Mouse (Mus musculus): ENCODE data around the gene Snap29. TPM values are rescaled to one million over a fixed set of nuclear protein-coding genes. Genes with fewer than 3 reads are reported as not detected.

Snap29 gene
- total RNA-seq, 2 experiments from 2014 or later, result 15.2 to 16.5 TPM

- DNase-seq, result no peak
Measured at GRCm38 (mm10) chr16:17472498-17472897, 66.7 kb downstream of the Snap29 start.

- DNase-seq, result no peak
Measured at GRCm38 (mm10) chr16:17474091-17474490, 68.3 kb downstream of the Snap29 start.

- no peak for DNase-seq
Measured at GRCm38 (mm10) chr16:17474761-17475160, 69.0 kb downstream of the Snap29 start.

GRCm38 (mm10) chr16:17475326-17475725 is 69.5 kb downstream of the Snap29 start:
- DNase-seq, result no peak

DNA sequence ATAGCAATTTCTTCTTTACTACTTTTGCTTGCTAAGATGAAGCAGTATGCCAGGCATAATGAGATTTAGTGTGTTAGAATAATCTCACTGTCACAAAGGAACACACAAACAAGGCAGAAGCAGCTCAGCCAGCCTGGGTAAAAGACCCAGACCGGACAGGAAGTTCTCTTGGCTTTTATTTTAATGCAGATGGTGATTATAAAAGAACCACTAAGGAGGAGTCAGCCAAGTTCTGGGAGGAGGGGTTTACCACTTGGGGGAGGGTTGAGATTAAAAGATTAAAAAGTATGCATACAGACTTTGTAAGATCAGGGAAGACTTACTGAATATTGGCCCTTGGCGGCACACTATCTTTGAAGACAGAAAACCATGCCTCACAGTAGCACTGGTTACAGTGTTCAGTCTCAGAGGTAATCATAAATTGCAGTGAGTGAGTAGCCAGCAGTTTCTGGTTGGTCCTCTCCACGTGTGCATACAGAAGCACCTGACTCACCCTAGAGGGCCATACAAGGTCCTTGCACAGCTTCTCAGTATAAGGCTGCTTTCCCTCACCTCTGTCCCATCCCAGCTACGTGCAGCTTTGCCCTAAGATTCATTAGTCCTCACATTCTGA is 72.7 kb downstream of the Snap29 start:
- no peak for DNase-seq

Other genes with a start within 250 kb of the Snap29 start
- 100 to 1,000 TPM; 129 to 132 TPM for gene Ube2l3, start 203.3 kb upstream of the Snap29 start, total RNA-seq (2021)
- not detected for gene Rimbp3, start 197.4 kb upstream of the Snap29 start, total RNA-seq (2021)
- gene Hic2, start 172.4 kb upstream of the Snap29 start, total RNA-seq (2021), result under 1 TPM; 0.83 to 0.97 TPM
- gene Tmem191c, start 129.9 kb upstream of the Snap29 start, total RNA-seq (2021), result 1 to 10 TPM; 1.3 to 1.7 TPM
- under 1 TPM; 0.18 to 0.32 TPM for gene Serpind1, start 74.6 kb upstream of the Snap29 start, total RNA-seq (2021)
- gene Pi4ka, start 328 bp downstream of the Snap29 start, total RNA-seq (2021), result 10 to 100 TPM; 15.9 to 20.4 TPM
- 10 to 100 TPM; 19.2 to 21.6 TPM for gene Crkl, start 46.0 kb downstream of the Snap29 start, total RNA-seq (2021)
- gene Aifm3, start 83.6 kb downstream of the Snap29 start, total RNA-seq (2021), result under 1 TPM; 0.18 to 0.35 TPM
- 10 to 100 TPM; 19.2 to 23.6 TPM for gene Lztr1, start 102.7 kb downstream of the Snap29 start, total RNA-seq (2021)
- gene Thap7, start 125.2 kb downstream of the Snap29 start, total RNA-seq (2021), result 10 to 100 TPM; 12.8 to 14.5 TPM
- gene Lrrc74b, start 155.3 kb downstream of the Snap29 start, total RNA-seq (2021), result 1 to 10 TPM; 1.2 to 2.0 TPM
- gene P2rx6, start 155.9 kb downstream of the Snap29 start, total RNA-seq (2021), result 1 to 10 TPM; 8.7 to 9.1 TPM
- gene Slc7a4, start 177.2 kb downstream of the Snap29 start, total RNA-seq (2021), result under 1 TPM; 0.32 to 0.36 TPM
- 1 to 10 TPM; 7.5 to 9.0 TPM for gene Smpd4, start 213.4 kb downstream of the Snap29 start, total RNA-seq (2021)
- gene Ccdc74a, start 240.5 kb downstream of the Snap29 start, total RNA-seq (2021), result 1 to 10 TPM in 1 of 2 experiments, under 1 TPM in 1; 0.77 to 1.6 TPM

Data from gastrocnemius, postnatal 25 days (tissue).